Mouse (Mus musculus) embryo, embryonic 10.5 days (tissue): ENCODE data around the gene Arhgef10l.
"Not testable (repeated sequence)": the region's sequence is repeated elsewhere in the genome, so short reads cannot be mapped to it uniquely, and the experiment has no call there.

Experiments used
- DNase-seq: peaks from one replicate; pipeline ENCODE4 v3.0.0-alpha.2; 2015; ENCODE audit warnings: low spot score

The Arhgef10l gene

DNA sequence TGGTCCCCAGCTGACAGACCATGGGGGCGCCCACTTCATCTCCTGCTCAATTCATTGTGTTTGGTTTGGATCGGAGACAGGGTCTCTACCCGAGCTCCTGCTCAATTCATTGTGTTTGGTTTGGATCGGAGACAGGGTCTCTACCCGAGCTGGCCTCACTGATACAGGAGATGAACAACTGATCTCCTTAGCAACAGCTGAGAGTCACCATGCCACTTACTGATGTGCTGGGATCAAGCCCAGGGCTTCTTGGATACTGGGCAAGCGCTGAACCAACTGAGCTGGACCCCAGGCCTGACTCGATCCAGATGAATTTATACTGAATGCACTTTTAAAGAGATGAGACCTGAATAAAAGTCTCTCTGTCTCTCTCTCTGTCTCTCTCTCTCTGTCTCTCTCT is 59.6 kb downstream of the Arhgef10l start:
- no peak for DNase-seq

DNA sequence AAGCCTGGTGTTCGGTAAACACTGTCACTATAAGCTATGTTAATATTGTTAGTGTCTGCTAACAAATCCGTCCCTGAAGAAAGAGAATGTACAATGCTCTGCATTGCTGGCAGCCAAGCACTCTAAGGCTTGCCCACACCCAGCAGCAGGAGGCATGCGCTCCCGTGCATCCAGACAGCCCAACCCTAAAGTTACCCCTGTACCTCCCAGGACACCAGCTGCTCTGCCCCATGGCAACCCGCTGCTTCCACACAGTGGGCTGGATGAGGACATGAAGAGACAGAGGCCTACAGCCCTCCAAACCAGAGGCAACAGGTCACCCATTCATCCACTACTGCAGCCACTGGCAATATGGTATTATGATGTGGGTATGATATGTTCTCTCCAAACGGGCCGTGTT is 60.0 kb downstream of the Arhgef10l start:
- DNase-seq: no peak

DNA sequence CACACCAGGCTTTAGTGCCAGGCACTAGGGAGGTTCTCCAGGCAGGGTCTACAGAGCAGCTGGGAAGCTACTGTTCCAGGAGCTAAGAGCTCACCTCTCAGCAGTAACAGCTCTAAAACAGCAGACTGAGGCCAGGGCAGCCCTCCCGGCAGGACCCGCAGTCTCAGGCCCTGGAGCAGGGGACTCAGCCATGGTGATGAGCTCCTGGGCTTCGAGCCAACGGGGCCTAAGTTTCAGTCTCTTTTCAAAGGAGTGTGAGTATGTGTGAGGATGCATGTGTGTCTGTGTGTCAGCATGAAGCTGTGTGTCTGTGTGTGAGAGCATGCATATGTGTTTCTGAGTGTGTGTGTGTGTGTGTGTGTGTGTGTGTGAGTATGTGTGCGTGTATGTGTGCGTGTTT is 60.6 kb downstream of the Arhgef10l start:
- no peak for DNase-seq

DNA sequence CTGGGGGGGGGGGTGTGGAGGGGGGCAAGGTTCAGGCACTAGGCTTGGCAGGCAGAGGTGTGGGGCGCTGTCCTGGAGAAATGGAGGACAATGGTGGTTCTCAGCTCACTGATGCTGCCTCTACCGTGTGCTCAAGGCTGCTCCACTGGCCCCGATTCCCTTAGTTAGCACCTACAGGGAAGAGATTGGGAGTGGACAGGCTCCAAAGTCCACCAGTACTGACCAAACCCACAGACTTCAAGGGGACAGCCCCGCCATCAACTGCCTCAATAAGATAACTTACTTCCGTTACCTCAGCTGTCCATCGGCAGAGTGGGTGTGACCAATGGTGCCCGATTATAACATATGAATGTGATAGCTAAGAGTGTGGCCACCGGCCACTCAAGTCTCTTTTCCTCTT is 61.3 kb downstream of the Arhgef10l start:
- no peak for DNase-seq

DNA sequence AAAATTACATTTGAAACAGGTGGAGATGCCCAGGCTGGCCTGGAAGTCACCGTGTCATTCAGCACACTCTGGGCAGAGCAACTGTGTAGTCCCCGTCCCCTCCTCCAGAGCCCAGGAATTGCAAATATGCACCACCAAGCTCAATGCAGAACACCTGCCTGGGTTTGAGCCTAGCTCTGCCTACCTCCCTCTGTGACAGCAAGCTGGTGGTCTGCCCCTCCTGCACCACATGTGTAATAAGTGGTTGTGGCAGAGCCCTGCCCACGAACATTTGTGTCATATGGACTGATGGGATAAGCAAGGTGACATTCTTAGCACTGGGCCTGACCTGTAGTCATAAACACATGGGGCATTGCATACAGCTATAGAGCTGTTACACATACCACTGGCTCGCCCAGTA is 63.8 kb downstream of the Arhgef10l start:
- no peak for DNase-seq

DNA sequence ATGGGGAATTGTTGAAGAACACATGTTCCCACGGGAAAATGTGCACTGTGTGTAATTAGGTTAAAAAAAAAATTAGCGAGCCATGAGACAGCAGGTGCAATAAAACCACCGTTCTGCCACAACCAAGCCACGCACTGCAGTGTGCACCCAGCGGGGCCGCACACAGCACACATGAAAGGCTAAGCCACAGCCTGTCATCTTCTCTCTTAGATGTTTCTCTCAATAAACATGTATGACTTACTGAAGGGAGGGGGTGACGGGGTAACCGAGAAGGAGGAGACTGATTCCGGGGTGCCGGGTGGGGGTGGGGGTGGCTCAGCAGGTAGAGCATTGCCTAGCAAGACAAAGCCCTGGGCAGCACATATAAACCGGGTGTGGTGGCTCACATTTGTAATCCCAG is 64.7 kb downstream of the Arhgef10l start:
- DNase-seq: no peak

DNA sequence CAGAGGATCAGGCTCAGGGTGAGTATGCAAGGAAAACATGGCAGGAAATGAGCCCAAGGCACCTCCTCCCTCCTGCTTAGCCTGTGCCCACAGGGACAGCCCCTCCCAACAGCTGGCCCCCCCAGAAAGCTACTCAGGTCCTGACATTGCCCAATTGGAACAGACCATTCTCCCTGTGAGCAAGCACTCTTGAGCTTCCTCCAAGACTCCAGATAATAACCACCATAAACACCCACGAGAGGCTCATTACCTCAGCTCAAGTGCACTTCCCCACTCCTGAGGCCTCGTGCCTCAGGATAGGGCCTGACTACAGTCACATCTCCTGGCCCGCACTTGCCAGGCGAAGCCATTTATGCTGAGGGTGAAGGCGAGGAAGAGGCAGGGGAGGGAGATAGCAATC is 67.0 kb downstream of the Arhgef10l start:
- DNase-seq: no peak

DNA sequence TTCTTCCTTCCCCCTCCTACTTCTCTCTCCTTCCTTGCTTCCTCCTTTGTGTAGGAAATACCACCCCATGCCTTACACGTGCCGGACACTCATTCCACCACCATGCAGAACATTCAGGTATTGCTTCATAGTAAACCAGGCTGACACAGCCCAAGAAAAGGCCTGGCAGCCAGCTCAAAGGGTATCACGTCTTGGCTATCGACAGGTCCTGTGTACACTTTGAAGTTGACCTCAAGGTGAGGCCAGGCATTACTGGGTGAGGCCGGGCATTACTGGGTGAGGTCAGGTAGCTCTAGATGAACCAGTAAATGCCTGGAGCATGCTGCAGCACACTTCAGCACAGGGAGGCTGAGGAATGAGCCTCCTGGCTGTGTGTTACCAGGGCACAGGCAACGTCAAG is 67.9 kb downstream of the Arhgef10l start:
- DNase-seq: no peak

DNA sequence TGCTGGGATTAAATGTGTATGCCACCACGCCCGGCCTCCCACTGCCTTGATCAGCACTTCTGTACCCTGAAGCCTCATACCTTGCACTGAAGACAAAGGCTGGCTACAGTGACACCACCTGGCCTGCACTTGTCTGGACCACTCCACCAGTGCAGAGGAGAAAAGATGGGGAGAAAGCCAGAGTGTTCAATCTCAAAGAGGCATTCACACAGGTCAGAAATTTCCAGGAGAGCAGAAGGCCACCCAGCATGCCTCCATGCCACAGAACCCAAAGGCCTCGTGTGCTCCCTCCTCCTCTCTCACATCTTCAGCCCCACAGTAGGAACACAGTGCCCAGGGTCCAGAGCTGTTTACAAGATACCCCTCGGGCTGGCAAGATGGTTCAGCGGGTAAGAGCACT is 68.4 kb downstream of the Arhgef10l start:
- no peak for DNase-seq

DNA sequence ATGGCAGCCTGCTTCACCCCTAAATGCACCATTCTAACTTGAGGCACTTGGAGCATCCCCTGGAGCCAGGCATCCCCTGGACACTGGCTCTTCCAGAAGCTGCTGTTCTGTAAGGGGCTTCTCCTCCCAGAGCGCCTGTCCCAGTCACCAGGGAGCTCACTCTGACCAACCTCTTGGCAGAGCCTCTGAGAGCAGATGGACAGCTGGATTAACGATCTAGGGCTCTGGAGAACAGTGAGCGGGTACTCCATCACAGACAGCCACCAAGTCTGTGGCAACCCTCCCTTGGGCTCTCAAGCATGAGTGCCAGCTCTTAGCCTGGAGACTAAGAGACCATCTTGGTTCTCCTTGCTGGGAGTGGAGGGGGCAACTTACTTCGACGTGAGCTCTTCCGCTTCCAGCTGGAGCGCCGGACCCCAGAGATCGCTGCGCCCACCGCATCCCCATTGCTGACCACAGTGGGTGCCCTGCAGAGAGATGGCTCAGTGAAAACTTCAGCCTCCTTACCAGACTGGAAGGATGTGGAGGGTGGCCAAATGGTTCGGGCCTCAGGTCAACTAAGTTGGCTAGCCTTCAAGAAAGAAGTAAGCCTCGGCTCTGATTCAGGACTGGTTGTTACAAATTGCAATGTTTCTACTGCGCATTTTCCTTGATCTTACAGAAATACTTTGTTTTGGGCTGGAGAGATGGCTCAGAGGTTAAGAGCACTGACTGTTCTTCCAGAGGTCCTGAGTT is 71.9 kb downstream of the Arhgef10l start:
- no peak for DNase-seq

DNA sequence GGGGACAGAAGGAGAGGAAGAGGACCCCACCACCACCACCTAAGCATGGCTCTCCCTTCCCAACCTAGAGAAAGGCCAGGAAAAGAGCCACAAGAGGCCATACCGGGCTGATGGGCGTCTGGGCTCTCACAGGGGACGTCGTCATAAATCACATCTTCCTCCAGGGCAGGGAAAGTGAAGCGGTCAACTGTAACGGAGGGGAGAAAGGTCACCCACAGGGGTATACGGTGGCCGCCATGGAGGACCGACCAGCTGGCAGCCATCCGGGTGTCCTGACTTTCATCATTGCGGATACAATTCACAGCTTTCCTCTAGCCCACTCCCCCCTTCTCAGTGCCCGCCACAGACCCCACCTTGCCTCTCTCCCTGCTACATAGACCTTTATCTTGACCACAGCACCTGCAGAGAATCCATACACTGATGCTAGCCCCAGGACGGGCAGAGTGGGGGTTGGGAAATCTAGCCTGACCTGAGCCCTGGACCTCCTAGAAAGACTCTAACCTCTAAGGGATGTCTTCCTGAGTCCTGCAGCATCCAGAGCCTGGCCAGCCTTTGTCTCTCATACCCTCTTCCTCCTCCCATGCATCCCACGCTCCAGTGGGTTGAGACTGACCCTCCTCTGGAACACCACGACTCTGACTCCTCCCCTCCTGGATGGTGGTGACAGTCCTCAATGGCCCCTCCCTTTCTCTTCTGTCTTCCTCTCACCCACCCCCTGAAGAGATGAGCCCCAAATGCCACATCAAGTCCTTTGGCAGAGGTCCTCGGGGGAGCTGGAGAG is 72.6 kb downstream of the Arhgef10l start:
- peak; percentile 27 for DNase-seq

DNA sequence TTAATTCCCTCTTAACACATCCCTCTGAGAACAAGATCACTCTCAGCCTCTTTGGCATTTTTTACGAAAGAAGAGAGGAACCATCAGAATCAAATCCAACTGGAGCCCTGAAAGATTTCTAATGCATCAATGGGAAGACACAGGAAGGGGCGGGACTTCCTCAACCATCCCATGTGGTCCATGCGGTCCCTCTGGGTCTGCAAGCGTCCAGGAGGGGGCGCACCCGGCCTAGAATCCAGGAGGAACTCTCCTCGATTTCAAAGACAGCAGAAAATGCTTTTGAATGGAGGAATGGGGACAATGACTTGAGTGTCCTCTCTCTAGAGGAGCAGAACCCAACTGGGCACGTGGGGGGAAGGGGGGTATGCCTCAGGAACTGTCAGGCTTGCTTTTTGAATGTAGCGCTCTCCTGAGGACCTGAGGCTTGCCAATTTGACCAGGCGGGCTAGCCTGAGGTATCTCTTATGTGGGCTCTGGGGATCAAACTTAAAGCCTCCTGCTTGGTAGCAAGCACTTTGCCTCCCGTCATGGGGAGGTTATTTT is 73.5 kb downstream of the Arhgef10l start:
- DNase-seq: peak; percentile 94

DNA sequence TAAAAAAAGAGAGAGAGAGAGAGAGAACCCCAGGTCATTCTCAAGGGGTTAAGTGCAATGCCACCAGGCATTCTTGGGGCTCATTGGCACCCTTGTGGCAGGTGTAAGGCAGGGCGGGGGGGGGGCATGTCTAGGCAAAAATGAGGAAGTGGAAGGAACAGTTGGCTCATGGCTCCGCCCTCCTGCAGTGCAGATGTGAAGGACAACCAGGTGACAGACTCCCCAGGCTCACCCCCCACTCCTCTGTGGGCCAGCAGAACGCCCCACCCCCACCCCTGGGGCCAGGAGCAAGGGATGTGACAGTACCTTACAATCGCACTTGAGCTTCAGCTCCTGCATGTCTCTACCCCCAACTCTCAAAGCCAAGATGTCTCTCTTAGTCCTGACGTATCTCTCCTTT is 79.3 kb downstream of the Arhgef10l start:
- no peak for DNase-seq

DNA sequence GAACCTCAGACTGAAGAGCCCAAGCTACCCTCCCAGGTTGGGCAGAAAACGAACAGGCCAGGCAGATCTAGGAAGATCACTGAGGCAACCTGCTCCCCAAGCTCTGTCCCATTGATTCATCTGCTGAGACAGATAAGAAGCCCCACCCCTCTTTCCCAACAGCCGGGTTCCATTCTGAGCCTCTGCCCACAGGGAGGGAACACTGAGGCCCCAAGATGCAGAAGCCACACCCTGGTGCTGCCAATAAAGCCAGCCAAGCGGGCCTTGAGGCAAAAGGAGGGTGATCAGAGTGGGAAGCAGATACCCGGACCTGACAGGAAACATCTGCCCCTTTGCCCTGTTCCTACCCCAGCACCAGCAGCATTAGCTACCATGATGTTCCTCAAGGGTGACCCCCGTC is 81.6 kb downstream of the Arhgef10l start:
- no peak for DNase-seq

DNA sequence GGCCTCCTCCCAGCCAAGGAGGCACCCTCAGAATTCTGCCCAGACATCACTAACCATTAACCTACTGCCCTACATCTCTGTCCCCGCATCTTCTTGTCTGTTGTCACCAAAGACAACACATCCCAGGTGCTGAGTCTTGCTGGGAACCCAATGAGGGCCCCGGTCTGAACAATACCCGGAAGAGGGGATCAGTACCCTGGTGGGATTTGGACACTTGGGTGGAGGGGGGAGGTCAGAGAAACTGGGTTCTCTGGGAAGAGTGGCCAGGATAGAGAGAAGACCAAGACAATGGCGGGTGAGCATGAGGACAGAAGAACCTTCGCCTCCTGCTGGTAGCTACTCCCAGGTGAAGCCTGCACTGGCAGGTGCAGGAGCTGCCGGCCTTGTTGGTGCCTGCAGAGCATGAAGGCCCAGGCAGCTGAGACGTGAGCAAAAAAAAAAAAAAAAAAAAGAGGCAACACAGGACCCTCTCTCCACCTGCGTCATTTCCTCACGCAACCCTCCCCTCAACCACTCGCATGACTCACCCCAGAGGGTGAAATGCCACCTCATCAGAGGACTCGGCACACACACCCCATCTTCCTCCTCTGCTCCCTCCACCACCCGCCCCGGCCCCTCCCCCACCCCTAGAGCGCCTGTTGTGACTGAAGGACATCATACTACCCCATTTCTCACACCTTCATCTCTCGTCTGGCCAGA is 83.3 kb downstream of the Arhgef10l start:
- no peak for DNase-seq

DNA sequence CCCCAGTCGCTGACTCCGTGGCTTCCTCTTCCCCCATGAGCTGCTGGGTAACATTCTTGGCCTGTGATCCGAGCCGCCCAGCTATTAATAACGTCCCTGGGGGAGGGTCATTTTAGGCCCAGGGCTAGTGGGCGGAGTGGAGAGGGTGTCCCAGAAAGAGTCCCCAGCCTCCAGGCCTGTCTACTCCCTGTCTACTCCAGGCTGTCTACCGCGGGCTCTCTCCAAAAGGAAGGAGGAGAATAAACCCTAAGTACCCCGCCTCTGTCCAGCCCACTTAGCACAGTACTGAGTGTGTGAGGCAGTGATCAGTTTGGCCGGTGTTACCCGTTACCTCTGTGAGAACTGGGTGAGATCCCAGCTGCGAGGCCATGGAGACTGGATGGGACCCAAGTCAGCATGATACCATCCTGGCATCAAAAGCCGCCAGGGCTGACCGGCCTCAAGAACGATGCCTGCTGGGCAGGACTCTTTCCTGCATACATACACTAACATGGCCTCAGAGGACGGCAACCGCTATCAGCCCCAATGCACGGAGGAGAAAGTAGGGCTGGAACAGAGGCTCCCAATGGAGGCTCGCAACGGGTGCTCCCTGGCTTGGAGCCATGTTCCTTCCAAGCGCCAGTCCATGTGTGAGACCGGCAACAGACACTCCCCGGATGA is 84.0 kb downstream of the Arhgef10l start:
- no peak for DNase-seq

DNA sequence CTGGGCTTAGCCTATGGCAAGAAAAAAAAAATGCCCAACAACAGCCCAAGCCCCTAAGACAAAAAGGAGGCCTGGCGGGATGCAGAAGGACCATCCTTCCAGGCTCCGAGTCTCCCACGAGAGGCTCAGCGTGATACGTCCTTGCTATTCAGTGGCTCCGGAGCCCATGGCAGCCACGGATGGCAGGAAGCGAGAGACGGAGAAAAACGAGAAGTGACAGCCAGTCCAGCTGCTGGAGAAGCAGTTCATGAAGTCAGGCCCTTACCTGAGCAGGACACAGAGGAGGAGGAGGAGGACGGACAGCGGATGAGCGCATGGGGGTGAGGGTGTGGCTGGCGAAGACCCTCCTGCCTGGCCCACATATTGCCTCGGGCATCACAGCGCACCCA is 84.5 kb downstream of the Arhgef10l start:
- no peak for DNase-seq

DNA sequence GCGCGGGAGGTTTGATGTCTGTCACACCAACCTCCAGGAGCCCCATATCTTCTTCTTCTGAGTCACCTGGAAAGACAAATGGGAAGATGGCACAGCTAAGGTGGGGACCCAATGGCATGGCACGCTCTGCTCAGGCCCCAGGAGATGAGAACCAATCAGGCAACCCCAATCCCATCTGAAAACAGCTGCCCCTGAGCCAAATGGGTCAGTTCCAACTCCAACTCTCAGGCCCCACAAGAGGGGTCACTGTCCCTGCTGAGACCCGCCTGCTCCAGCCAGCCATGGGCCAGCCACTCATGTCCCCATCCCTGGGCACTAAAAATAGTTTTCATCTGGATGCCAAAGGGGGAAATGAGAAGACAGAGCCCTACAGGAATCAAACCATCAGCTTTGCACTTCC is 84.9 kb downstream of the Arhgef10l start:
- no peak for DNase-seq

DNA sequence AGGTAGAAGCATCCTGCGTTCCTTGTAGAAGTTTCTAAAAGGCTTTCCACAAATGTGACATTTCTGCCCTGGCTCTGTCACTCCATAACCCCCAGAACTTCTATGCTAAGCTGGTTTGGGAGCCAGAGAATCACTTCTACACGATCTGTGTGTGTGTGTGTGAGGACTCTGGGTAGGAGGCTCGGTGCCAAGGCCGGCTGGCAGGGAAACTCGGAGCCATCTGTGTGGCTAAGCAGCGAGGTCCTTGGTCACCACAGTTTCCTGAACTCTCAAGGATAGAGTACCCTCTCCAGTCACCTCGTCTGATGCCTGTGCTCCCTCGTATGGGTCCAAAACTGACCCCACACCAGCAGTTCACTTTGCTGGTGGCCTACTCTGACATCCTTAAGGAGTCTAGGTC is 86.2 kb downstream of the Arhgef10l start:
- no peak for DNase-seq

DNA sequence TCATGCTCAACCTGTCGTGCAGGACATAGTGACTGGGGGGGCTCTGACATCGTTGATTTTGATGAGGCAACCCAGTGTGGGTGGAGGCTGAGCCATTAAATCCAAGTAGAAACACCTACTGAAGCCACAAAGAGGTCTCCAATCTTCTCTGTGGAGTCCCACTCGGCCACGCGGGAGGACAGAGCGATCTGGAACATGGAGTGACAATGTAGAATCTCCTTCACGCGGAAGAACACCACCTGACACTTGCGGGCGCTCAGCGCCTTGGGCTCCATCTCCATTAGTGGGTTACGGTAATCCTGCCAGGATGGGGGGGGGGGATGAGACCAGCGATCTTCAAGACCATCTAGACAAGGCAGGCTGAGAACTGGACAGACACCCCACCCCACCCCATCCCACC is 86.7 kb downstream of the Arhgef10l start:
- DNase-seq: no peak

DNA sequence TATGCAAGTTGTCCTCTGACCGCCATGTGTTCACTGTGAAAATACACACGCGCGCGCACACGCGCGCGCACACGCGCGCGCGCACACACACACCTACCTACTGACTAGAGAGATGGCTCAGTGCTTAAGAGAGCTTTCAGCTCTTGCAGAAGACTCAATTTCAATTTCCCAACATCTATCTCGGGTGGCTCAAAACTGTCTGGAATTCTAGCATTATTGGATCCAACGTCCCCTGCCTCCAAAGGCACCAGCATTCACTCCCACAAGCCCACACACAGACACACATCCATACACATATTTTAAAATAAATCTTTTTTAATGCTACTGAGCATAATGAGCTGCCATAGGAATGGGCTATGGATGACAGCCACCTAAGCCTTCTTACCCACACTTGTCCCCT is 89.2 kb downstream of the Arhgef10l start:
- DNase-seq: no peak

DNA sequence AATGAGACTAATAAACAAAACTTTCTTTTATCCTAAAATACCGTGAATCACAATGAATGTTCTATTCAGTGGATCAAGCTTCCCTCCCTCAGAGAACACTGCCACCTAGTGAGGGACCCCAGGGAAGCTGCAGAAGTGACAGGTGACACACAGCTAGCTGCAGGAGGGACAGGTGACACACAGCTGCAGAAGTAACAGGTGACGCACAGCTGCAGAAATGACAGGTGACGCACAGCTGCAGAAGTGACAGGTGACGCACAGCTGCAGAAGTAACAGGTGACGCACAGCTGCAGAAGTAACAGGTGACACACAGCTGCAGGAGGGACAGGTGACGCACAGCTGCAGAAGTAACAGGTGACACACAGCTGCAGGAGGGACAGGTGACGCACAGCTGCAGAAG is 90.9 kb downstream of the Arhgef10l start:
- not testable (repeated sequence) for DNase-seq
